Mouse (Mus musculus): Measurements from ENCODE around the gene Mgat5b. TPM values are rescaled to one million over a fixed set of nuclear protein-coding genes. Genes with fewer than 3 reads are reported as not detected.

Gene Mgat5b
- polyA plus RNA-seq, 1 experiment from 2014 or later: 0.05 TPM

DNA sequence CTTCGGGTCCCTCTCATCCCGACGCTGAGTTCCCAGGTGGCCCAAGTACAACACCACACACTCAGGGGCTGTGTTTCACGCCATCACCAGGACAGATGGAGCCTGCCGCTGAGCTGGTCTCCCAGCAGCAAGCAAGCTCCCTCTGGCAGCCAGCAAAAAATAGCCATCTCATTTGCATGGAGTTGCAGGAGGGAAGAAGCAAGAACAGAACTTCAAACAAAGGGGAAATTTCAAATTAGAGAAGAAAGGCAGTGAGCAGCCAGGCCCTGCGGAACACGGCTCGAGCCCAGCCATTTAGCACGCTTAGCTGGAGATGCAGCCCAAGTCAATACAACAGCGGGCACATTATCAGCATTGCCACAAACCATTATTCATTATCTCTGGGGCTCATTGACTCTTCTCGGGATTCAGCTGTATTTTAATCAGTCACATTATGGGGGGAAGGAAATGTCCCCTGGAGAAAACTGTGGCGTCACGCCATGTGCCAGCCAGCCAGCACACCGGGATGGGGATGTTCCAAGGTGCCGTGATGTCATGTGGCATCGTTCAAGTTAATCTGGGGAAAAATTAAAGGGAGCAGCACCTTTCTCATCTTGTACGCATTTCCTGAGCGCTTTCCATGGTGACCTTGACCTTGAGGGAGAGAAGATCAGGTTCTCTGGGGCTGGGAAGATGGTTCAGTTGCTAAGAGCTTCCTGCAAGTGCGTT, 110.4 kb downstream of the Mgat5b start:
- H3K27me3 ChIP-seq: peaks cover 16% of the 10 kb centered on the region
- DNase-seq (ENCODE audit: low read depth, low spot score): no peak
- TF ChIP-seq CTCF (IDR thresholded peaks at IDR 0.05): no peak
- in situ Hi-C loops (cut with MboI; ENCODE audit: low pct_unique_long_range_greater_than_20kb): no loop called here
- POLR2A ChIA-PET: no interaction called here
- no peak for ATAC-seq
- CTCF ChIA-PET: interaction anchor here (1.3 to 7.1 kb wide), 2 partner anchors 11 to 27 kb away, joined by 4 to 24 read pairs; no protein-coding TSS in a partner anchor

- DNase-seq (ENCODE audit: low read depth, low spot score) (no peak), ATAC-seq (no peak)
- POLR2A ChIA-PET: no interaction called here
- peaks cover 16% of the 10 kb centered on the region for H3K27me3 ChIP-seq
- TF ChIP-seq CTCF (IDR thresholded peaks at IDR 0.05): no peak
- in situ Hi-C loops (cut with MboI; ENCODE audit: low pct_unique_long_range_greater_than_20kb): no loop called here
- CTCF ChIA-PET: interaction anchor here (1.3 to 7.1 kb wide), 2 partner anchors 12 to 27 kb away, joined by 4 to 24 read pairs; no protein-coding TSS in a partner anchor
Observed at GRCm38 (mm10) chr11:117029569-117029955, 110.9 kb downstream of the Mgat5b start.

GRCm38 (mm10) chr11:117030018-117030417, 111.4 kb downstream of the Mgat5b start:
- H3K27me3 ChIP-seq: peaks cover 15% of the 10 kb centered on the region
- in situ Hi-C loops (cut with MboI; ENCODE audit: low pct_unique_long_range_greater_than_20kb): no loop called here
- ATAC-seq (no peak), DNase-seq (ENCODE audit: low read depth, low spot score) (no peak)
- TF ChIP-seq CTCF (IDR thresholded peaks at IDR 0.05): no peak
- ChIA-PET CTCF (interaction anchor here (7.1 kb wide), 1 partner anchor 12 kb away, joined by 24 read pairs; no protein-coding TSS in a partner anchor), POLR2A (interaction anchor here (1.2 kb wide), 1 partner anchor 13 kb away, joined by 3 read pairs; no protein-coding TSS in a partner anchor)

DNA sequence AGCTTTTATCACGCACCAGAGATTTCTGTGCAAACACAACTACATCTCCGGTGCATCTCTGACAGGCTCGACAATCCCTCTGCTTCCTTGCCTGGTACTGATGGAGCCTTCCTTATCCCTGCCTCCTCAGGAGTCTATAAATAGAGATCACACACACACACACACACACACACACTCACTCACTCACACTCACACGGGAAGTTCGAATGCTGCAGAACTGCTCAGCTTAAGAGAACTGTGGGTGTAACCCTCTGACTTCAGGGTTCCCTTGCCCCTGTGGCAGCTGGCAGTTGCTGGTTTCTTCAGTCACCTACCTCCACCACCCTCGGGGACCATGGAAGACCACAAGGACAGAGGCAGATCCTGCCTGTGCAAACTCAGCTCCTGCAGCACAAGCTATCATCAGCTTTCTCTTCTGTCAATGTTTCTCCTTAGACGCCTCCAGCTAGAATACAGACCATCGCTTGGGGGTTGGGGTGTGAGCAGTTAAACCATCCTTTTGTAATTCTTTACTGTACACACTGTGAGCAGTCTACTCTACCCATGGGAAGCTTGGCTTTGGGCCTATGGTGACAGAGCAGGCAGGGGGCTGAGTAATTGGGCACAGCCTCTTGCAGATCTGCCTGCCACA, 111.9 kb downstream of the Mgat5b start:
- H3K27me3 ChIP-seq: peaks cover 12% of the 10 kb centered on the region
- POLR2A ChIA-PET: interaction anchor here (1.2 kb wide), 1 partner anchor 12 kb away, joined by 3 read pairs; no protein-coding TSS in a partner anchor
- no peak for ATAC-seq

GRCm38 (mm10) chr11:117031249-117031648, 112.6 kb downstream of the Mgat5b start:
- no peak for ATAC-seq
- CTCF ChIA-PET: interaction anchor here (7.1 kb wide), 1 partner anchor 13 kb away, joined by 24 read pairs; no protein-coding TSS in a partner anchor
- in situ Hi-C loops (cut with MboI; ENCODE audit: low pct_unique_long_range_greater_than_20kb): no loop called here
- H3K27me3 ChIP-seq: peaks cover 12% of the 10 kb centered on the region
- POLR2A ChIA-PET: interaction anchor here (1.2 kb wide), 1 partner anchor 12 kb away, joined by 3 read pairs; no protein-coding TSS in a partner anchor
- DNase-seq (ENCODE audit: low read depth, low spot score): no peak
- TF ChIP-seq CTCF (IDR thresholded peaks at IDR 0.05): no peak

More for the DNA sequence above, 111.9 kb downstream of the Mgat5b start:
- no peak for TF ChIP-seq CTCF (IDR thresholded peaks at IDR 0.05)
- in situ Hi-C loops (cut with MboI; ENCODE audit: low pct_unique_long_range_greater_than_20kb): no loop called here
- CTCF ChIA-PET: interaction anchor here (7.1 kb wide), 1 partner anchor 13 kb away, joined by 24 read pairs; no protein-coding TSS in a partner anchor
- no peak for DNase-seq (ENCODE audit: low read depth, low spot score)

DNA sequence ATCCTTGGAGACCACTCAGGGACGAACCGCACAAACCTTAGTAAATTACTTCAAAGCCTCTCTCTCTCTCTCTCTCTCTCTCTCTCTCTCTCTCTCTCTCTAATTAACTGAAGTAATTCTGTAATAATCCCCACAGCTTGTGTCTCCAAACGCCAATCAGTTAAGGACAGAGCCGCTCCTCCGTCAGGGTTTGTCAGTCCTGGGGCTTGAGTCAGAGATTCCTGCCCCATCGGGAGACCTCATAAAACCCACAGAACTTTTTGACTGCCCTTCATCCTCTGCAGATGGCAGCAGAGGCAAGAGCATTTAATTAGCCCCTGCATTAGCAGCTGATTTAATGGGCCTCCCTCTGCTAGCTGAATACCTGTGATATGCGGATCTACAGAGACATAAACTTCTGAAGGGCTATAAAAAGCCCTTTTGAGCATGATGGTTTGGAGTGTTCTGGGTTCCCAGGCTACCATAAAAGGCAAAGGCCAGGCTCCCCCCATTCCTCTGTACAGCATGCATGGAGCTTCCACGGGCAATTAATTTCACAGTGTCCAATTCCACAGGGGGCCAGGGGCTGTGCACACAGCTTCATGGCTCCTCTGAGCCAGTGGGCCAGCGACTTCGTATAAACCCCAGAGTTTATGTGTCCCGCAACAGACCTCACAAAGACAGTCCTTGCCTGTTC, 117.1 kb downstream of the Mgat5b start:
- no peaks in the 10 kb centered on the region for H3K27me3 ChIP-seq
- peak; percentile 22 for DNase-seq (ENCODE audit: low read depth, low spot score)
- no peak for TF ChIP-seq CTCF (IDR thresholded peaks at IDR 0.05)
- in situ Hi-C loops (cut with MboI; ENCODE audit: low pct_unique_long_range_greater_than_20kb): no loop called here
- no peak for ATAC-seq
- POLR2A ChIA-PET: no interaction called here
- CTCF ChIA-PET: interaction anchor here (1.8 to 2.0 kb wide), 2 partner anchors 17 to 21 kb away, joined by 5 to 8 read pairs; no protein-coding TSS in a partner anchor

Other genes starting within 250 kb of the Mgat5b start
- gene St6galnac1, start 143.4 kb upstream of the Mgat5b start, polyA plus RNA-seq (2021): not detected
- 116 TPM for gene Mxra7, start 90.8 kb upstream of the Mgat5b start, polyA plus RNA-seq (2021)
- 22.6 TPM for gene Mettl23, start 75.6 kb upstream of the Mgat5b start, polyA plus RNA-seq (2021)
- gene Jmjd6, start 75.4 kb upstream of the Mgat5b start, polyA plus RNA-seq (2021): 77.3 TPM
- gene Mfsd11, start 66.4 kb upstream of the Mgat5b start, polyA plus RNA-seq (2021): 58.8 TPM
- 283 TPM for gene Srsf2, start 65.8 kb upstream of the Mgat5b start, polyA plus RNA-seq (2021)
- 107 TPM for gene Sec14l1, start 196.3 kb downstream of the Mgat5b start, polyA plus RNA-seq (2021)